Mouse (Mus musculus) myocyte (in vitro differentiated cells): ENCODE results near the gene Hrh2.

Source experiments
- POLR2A ChIP-seq: IDR thresholded peaks from one replicate; pipeline ENCODE4 v1.6.1; 2011; ENCODE audit warnings: low read depth, mild to moderate bottlenecking, control low read depth, moderate library complexity; ENCODE audit not compliant: insufficient read length
- USF1 ChIP-seq: IDR thresholded peaks from one replicate; pipeline ENCODE4 v1.6.1; 2011; ENCODE audit warnings: low read depth, mild to moderate bottlenecking, control low read depth, moderate library complexity

DNA sequence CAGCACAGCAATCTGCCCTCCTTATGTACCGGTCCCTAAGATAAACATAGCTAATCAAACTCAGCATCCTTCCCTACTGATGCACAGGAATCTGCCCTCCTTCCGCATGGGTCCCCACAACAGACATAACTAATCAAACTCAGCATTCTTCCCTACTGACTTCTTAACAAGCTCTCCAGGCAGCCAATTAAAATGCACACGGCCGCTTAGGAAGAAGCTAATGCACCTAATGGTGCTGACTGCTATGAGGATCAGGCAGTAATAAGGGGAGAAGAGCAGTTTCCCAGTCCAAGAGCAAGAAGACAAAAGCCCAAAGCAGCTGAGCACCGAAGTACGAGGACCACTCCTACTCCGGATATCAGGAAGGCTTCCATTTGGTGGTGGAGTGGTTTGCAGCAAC lies 39.0 kb upstream of the Hrh2 start:
- no peak for TF ChIP-seq POLR2A
- no peak for TF ChIP-seq USF1
